Mouse (Mus musculus) ES-Bruce4 (cell line): ENCODE data around the gene Rps6kb2.

ENCODE experiments used
- CTCF ChIP-seq: IDR thresholded peaks from one replicate; pipeline ENCODE4 v1.8.1; 2011; ENCODE audit warnings: low read depth, low read length
- POLR2A ChIP-seq: IDR thresholded peaks from one replicate; pipeline ENCODE4 v1.8.1; 2011; ENCODE audit warnings: low read length; ENCODE audit not compliant: insufficient read depth

DNA sequence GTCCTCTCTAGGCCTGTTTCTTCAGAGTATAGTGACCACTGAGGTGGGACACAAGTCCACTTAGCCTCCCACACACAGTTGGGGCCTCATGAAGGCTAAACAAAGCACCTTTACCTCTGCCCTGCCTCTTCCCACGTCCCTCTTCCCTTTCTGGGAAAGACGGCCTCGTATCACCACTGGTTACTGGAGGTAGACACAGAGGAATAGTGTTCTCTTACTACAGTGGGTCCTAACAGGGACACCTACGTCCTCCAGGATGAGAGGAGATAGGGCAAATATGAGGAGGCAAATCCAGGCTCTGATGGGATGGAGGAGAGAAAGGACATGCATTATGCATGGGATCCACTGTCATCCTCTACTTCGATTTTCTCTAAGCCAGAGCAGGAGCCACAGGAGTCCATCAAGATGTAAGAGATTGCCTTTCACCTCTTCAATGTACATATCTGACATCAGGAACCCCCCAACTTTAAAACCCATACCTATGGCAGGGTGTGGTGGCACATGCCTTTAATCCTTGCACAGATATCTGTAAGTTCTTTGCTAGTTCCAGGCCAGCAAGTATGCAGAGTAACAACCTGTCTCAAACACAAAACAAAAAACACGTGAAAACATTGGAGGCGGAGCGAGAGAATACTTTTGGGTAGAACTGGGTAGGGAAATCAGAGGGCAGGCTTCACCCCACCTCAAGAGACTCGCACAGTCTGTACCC is 15.2 kb downstream of the Rps6kb2 start:
- no peak for TF ChIP-seq CTCF
- TF ChIP-seq POLR2A: no peak
